Mouse (Mus musculus): Measurements from ENCODE around the gene Tmcc1.

GRCm38 (mm10) chr6:116228785-116229525 is 35.7 kb upstream of the Tmcc1 start:
- TF ChIP-seq POLR2A (IDR thresholded peaks at IDR 0.05; ENCODE audit: control insufficient read depth, low read depth, low read length) (no peak), CTCF (IDR thresholded peaks at IDR 0.05; ENCODE audit: control insufficient read depth, insufficient read depth, insufficient replicate concordance, low read depth, low read length) (peak; percentile 89; the same call in 1 of the 2 replicates)

Data from testis, adult 2 months (tissue).